Mouse (Mus musculus): ENCODE results near the gene Uhrf2. TPM values are rescaled to one million over a fixed set of nuclear protein-coding genes. Genes with fewer than 3 reads are reported as not detected.

Gene Uhrf2
- polyA plus RNA-seq, 1 experiment from 2014 or later, result 74.6 TPM

Other genes starting within 250 kb of the Uhrf2 start
- 7.4 and 8.3 TPM in 2 replicates for gene 9930021J03Rik, start 224.5 kb upstream of the Uhrf2 start, polyA plus RNA-seq (2016; fragmentation: Nextera tagmentation; extraction: Ambion mirVana)
- 41.8 and 41.9 TPM in 2 replicates for gene Ranbp6, start 217.5 kb upstream of the Uhrf2 start, polyA plus RNA-seq (2016; fragmentation: Nextera tagmentation; extraction: Ambion mirVana)
- gene Il33, start 105.4 kb upstream of the Uhrf2 start, polyA plus RNA-seq (2016; fragmentation: Nextera tagmentation; extraction: Ambion mirVana), result 1.0 TPM in 2 replicates
- gene Trpd52l3, start 26.7 kb upstream of the Uhrf2 start, polyA plus RNA-seq (2016; fragmentation: Nextera tagmentation; extraction: Ambion mirVana), result not detected in 2 replicates
- gene Gldc, start 144.9 kb downstream of the Uhrf2 start, polyA plus RNA-seq (2016; fragmentation: Nextera tagmentation; extraction: Ambion mirVana), result 19.7 and 20.9 TPM in 2 replicates
- not detected in 2 replicates for gene Mbl2, start 202.4 kb downstream of the Uhrf2 start, polyA plus RNA-seq (2016; fragmentation: Nextera tagmentation; extraction: Ambion mirVana)